Mouse (Mus musculus): ENCODE results near the gene Pdzd7. TPM values are rescaled to one million over a fixed set of nuclear protein-coding genes. Genes with fewer than 3 reads are reported as not detected.

Gene Pdzd7
- total and polyA plus RNA-seq, 3 experiments: 0.17 to 0.20 TPM; not detected in 1

DNA sequence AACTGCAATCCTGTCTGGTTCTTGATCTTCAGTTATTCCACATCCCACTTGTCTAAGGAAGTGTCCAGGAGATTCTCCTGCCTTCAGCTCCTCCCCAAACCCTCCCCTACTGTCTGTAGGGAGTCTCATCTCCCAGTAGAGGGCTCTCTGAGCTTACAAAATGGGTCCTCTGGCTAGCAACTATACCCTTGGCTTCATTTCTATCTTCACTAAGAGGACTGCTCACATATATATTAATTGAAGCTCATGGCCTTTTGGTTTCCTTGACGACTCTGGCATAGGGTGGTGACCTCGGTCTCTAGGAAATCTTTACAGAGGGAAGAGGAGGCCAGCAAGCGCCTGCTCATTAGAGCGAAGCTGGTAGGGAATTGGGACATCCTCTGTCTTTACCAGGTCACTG lies 10.8 kb upstream of the Pdzd7 start:
- no peak for TF ChIP-seq TBP (conservative IDR thresholded peaks at IDR 0.05; ENCODE audit: low read depth, low read length)
- peak; percentile 82 for TF ChIP-seq RAD21 (IDR thresholded peaks at IDR 0.05; ENCODE audit: low read depth, low read length)
- TF ChIP-seq NELFE (IDR thresholded peaks at IDR 0.05; ENCODE audit: low read depth, low read length): no peak
- no peak for TF ChIP-seq MXI1 (IDR thresholded peaks at IDR 0.05; ENCODE audit: low read depth, low read length)
- TF ChIP-seq BHLHE40 (IDR thresholded peaks at IDR 0.05; ENCODE audit: low read depth, low read length): no peak
- TF ChIP-seq CTCF (conservative IDR thresholded peaks at IDR 0.05 in 1 of 2, IDR thresholded peaks at IDR 0.05 in 1 of 2; ENCODE audit: low read depth in 2 of 2, low read length in 2 of 2): peak; percentile 29 to 86; a peak in 2 of 4 replicates
- no peak for TF ChIP-seq CHD2 (IDR thresholded peaks at IDR 0.05; ENCODE audit: low read length)
- TF ChIP-seq CHD1 (IDR thresholded peaks at IDR 0.05; ENCODE audit: low read depth, low read length): no peak
- TF ChIP-seq SMC3 (IDR thresholded peaks at IDR 0.05; ENCODE audit: low read depth, low read length): peak; percentile 56
- no peak for TF ChIP-seq MAZ (IDR thresholded peaks at IDR 0.05; ENCODE audit: low read depth, low read length)
- TF ChIP-seq ELF1 (IDR thresholded peaks at IDR 0.05; ENCODE audit: low read depth, low read length): no peak
- TF ChIP-seq POLR2A (IDR thresholded peaks at IDR 0.05; ENCODE audit: low read depth, low read length): no peak
- Histone ChIP-seq H3K36me3 (replicated peaks in 1 of 2; ENCODE audit: control insufficient read depth in 1 of 2, insufficient read depth in 1 of 2, low read length in 1 of 2) (peaks cover 16 to 34% of the 10 kb centered on the region in 2 experiments), H3K9ac (ENCODE audit: insufficient read depth, low read depth) (no peak overlapping the region), H3K4me2 (ENCODE audit: insufficient read depth, low read depth, poor library complexity, severe bottlenecking) (no peak overlapping the region; the same call in 1 of the 2 replicates), H3K9me3 (replicated peaks; ENCODE audit: low read length) (no peaks in the 10 kb centered on the region), H3K27ac (ENCODE audit: insufficient read depth, low read depth) (no peak overlapping the region), H3K27me3 (replicated peaks) (no peaks in the 10 kb centered on the region), H3K4me3 (replicated peaks in 1 of 3; ENCODE audit: low read depth in 2 of 3, low read length in 2 of 3, poor library complexity in 1 of 3) (no peak overlapping the region), H3K4me1 (ENCODE audit: control insufficient read depth in 1 of 2, insufficient read depth in 2 of 2) (peaks cover 0 to 16% of the 10 kb centered on the region in 2 experiments; a peak in 3 of 4 replicates), H3K79me2 (replicated peaks; ENCODE audit: control insufficient read depth, extremely low read depth, insufficient read depth, poor library complexity, severe bottlenecking) (no peaks in the 10 kb centered on the region; the same call in 1 of the 2 replicates)
- in situ Hi-C loops (cut with MboI; ENCODE audit: low pct_ligation_motif_present, low pct_unique_long_range_greater_than_20kb, low sequenced_read_pairs) (loop anchor here (10.0 kb wide), 1 partner anchor 98 kb away; the partner anchor contains the start of gene Tlx1), dilution Hi-C loops (cut with MboI; ENCODE audit: extremely low pct_ligation_motif_present, extremely low pct_unique_long_range_greater_than_20kb, low sequenced_read_pairs) (no loop called here)
- DNase-seq (ENCODE audit: extremely low read depth): peak; percentile 51

GRCm38 (mm10) chr19:45054892-45055690 lies 9.6 kb upstream of the Pdzd7 start:
- H3K9ac ChIP-seq (ENCODE audit: insufficient read depth, low read depth): no peak overlapping the region
- in situ Hi-C loops (cut with MboI; ENCODE audit: low pct_ligation_motif_present, low pct_unique_long_range_greater_than_20kb, low sequenced_read_pairs) (loop anchor here (10.0 kb wide), 1 partner anchor 100 kb away; the partner anchor contains the start of gene Tlx1), dilution Hi-C loops (cut with MboI; ENCODE audit: extremely low pct_ligation_motif_present, extremely low pct_unique_long_range_greater_than_20kb, low sequenced_read_pairs) (no loop called here)
- peaks cover 16 to 43% of the 10 kb centered on the region in 2 experiments for H3K36me3 ChIP-seq (replicated peaks in 1 of 2; ENCODE audit: control insufficient read depth in 1 of 2, insufficient read depth in 1 of 2, low read length in 1 of 2)
- no peaks in the 10 kb centered on the region; the same call in 1 of the 2 replicates for H3K79me2 ChIP-seq (replicated peaks; ENCODE audit: control insufficient read depth, extremely low read depth, insufficient read depth, poor library complexity, severe bottlenecking)
- H3K4me2 ChIP-seq (ENCODE audit: insufficient read depth, low read depth, poor library complexity, severe bottlenecking): no peak overlapping the region
- H3K27me3 ChIP-seq (replicated peaks): no peaks in the 10 kb centered on the region
- no peak for DNase-seq (ENCODE audit: extremely low read depth)
- H3K9me3 ChIP-seq (replicated peaks; ENCODE audit: low read length): no peaks in the 10 kb centered on the region
- peaks cover 0 to 16% of the 10 kb centered on the region in 2 experiments; a peak in 3 of 4 replicates for H3K4me1 ChIP-seq (ENCODE audit: control insufficient read depth in 1 of 2, insufficient read depth in 2 of 2)
- no peak overlapping the region for H3K4me3 ChIP-seq (replicated peaks in 1 of 3; ENCODE audit: low read depth in 2 of 3, low read length in 2 of 3, poor library complexity in 1 of 3)
- H3K27ac ChIP-seq (ENCODE audit: insufficient read depth, low read depth): no peak overlapping the region
- no peak for TF ChIP-seq ZKSCAN1 (IDR thresholded peaks at IDR 0.05; ENCODE audit: borderline replicate concordance, low read depth, low read length)
- TF ChIP-seq USF1 (IDR thresholded peaks at IDR 0.05; ENCODE audit: low read depth, low read length): no peak
- no peak for TF ChIP-seq USF2 (conservative IDR thresholded peaks at IDR 0.05; ENCODE audit: low read depth, low read length)
- no peak for TF ChIP-seq POLR2AphosphoS2 (IDR thresholded peaks at IDR 0.05; ENCODE audit: low read depth, low read length)
- no peak for TF ChIP-seq NELFE (IDR thresholded peaks at IDR 0.05; ENCODE audit: low read depth, low read length)
- no peak for TF ChIP-seq E2F4 (IDR thresholded peaks at IDR 0.05; ENCODE audit: insufficient replicate concordance, low read depth, low read length)
- no peak for TF ChIP-seq ZC3H11A (IDR thresholded peaks at IDR 0.05; ENCODE audit: low read depth, low read length)
- TF ChIP-seq BHLHE40 (IDR thresholded peaks at IDR 0.05; ENCODE audit: low read depth, low read length): no peak
- no peak for TF ChIP-seq MXI1 (IDR thresholded peaks at IDR 0.05; ENCODE audit: low read depth, low read length)
- no peak for TF ChIP-seq RAD21 (IDR thresholded peaks at IDR 0.05; ENCODE audit: low read depth, low read length)
- no peak for TF ChIP-seq ETS1 (conservative IDR thresholded peaks at IDR 0.05; ENCODE audit: low read depth, low read length)
- no peak for TF ChIP-seq MYC (IDR thresholded peaks at IDR 0.05; ENCODE audit: low read depth, low read length)
